Mouse (Mus musculus): ENCODE data around the gene Rnf103. TPM values are rescaled to one million over a fixed set of nuclear protein-coding genes. Genes with fewer than 3 reads are reported as not detected.

Rnf103 gene
- 18.8 and 51.1 TPM in 2 replicates for polyA plus RNA-seq (2012; ENCODE audit: low replicate concordance)

GRCm38 (mm10) chr6:71493675-71494340 is at the start of gene Rnf103:
Gene Rnf103 (plus strand): TSS chr6:71493894.

GRCm38 (mm10) chr6:71543686-71544499 is 50.2 kb downstream of the Rnf103 start, which contains the start of gene Chmp3:
Gene Chmp3 (plus strand): TSS chr6:71543797.

Other genes starting within 250 kb of the Rnf103 start
- gene Krcc1, start 222.2 kb upstream of the Rnf103 start, polyA plus RNA-seq (2012; ENCODE audit: low replicate concordance): 71.4 and 95.0 TPM in 2 replicates
- gene Smyd1, start 171.7 kb upstream of the Rnf103 start, polyA plus RNA-seq (2012; ENCODE audit: low replicate concordance): 0.13 and 0.62 TPM in 2 replicates
- 5.1 and 9.4 TPM in 2 replicates for gene Cd8b1, start 171.1 kb upstream of the Rnf103 start, polyA plus RNA-seq (2012; ENCODE audit: low replicate concordance)
- 4.7 and 10.0 TPM in 2 replicates for gene Cd8a, start 120.5 kb upstream of the Rnf103 start, polyA plus RNA-seq (2012; ENCODE audit: low replicate concordance)
- gene Rmnd5a, start 53.3 kb upstream of the Rnf103 start, polyA plus RNA-seq (2012; ENCODE audit: low replicate concordance): 9.2 and 12.8 TPM in 2 replicates
- 13.2 and 32.9 TPM in 2 replicates for gene Chmp3, start 49.9 kb downstream of the Rnf103 start, polyA plus RNA-seq (2012; ENCODE audit: low replicate concordance)
- 4.5 and 10.5 TPM in 2 replicates for gene Kdm3a, start 139.1 kb downstream of the Rnf103 start, polyA plus RNA-seq (2012; ENCODE audit: low replicate concordance)
- gene Reep1, start 213.7 kb downstream of the Rnf103 start, polyA plus RNA-seq (2012; ENCODE audit: low replicate concordance): 0.13 and 0.15 TPM in 2 replicates

Data from hematopoietic multipotent progenitor cell, adult 10-12 weeks (in vitro differentiated cells).